ENCODE assay signal across 8 mouse cellular contexts in genomic region chr19:55743557-55744441, GRCm38 (mm10). TPM values are rescaled to one million over a fixed set of nuclear protein-coding genes. Genes with fewer than 3 reads are reported as not detected.
DNase-seq lines count a peak whose midpoint lies in the region; ATAC-seq lines count a peak whose summit lies in the region.

No protein-coding gene starts in this region.

- peak; percentile 12 to 22 for DNase-seq in left cerebral cortex, adult 18-20 months (ENCODE audit: low spot score in 2 of 2)
- no peak for DNase-seq in left cerebral cortex, adult 8-10 months (ENCODE audit: low spot score in 2 of 2)
- DNase-seq in kidney, postnatal 10 days, result peak; percentile 84
- DNase-seq in ovary, postnatal 10 days (ENCODE audit: low spot score), result peak; percentile 46
- peak; percentile 66 for DNase-seq in urinary bladder, adult 2 months (ENCODE audit: low spot score)

- WGBS in embryonic facial prominence, embryonic 13.5 days, result under 1% methylated on average over 47 of the region's 47 CpGs
- WGBS in heart, embryonic 14.5 days, result 1% methylated on average over 47 of the region's 47 CpGs
- WGBS in lung, embryonic 15.5 days, result under 1% methylated on average over 47 of the region's 47 CpGs

- H3K9ac ChIP-seq in embryonic facial prominence, embryonic 13.5 days, result peak overlapping the region; percentile 99
- H3K9ac ChIP-seq in heart, embryonic 14.5 days (ENCODE audit: low read length), result peak overlapping the region; percentile 93
- H3K9ac ChIP-seq in lung, embryonic 15.5 days, result peak overlapping the region; percentile 87

- H3K4me1 ChIP-seq in embryonic facial prominence, embryonic 13.5 days, result peaks cover 56% of the 10 kb centered on the region
- peaks cover 22 to 48% of the 10 kb centered on the region in 2 experiments for H3K4me1 ChIP-seq in heart, embryonic 14.5 days (ENCODE audit: control insufficient read depth in 2 of 2, insufficient read depth in 2 of 2, low read length in 2 of 2)
- peaks cover 52% of the 10 kb centered on the region for H3K4me1 ChIP-seq in lung, embryonic 15.5 days

- H3K27me3 ChIP-seq in embryonic facial prominence, embryonic 13.5 days, result no peaks in the 10 kb centered on the region
- no peaks in the 10 kb centered on the region for H3K27me3 ChIP-seq in heart, embryonic 14.5 days (ENCODE audit: control insufficient read depth, insufficient read depth, low read length)
- H3K27me3 ChIP-seq in lung, embryonic 15.5 days, result no peaks in the 10 kb centered on the region

- no peaks in the 10 kb centered on the region for H3K9me3 ChIP-seq in embryonic facial prominence, embryonic 13.5 days
- H3K9me3 ChIP-seq in heart, embryonic 14.5 days (ENCODE audit: control insufficient read depth, low read length), result no peaks in the 10 kb centered on the region
- no peaks in the 10 kb centered on the region for H3K9me3 ChIP-seq in lung, embryonic 15.5 days

- no peak for ATAC-seq in embryonic facial prominence, embryonic 13.5 days (ENCODE audit: insufficient number of reproducible peaks, insufficient read depth, low FRiP score, low TSS enrichment, low read depth)
- peak; percentile 29; the same call in 1 of the 2 replicates for ATAC-seq in heart, embryonic 14.5 days (ENCODE audit: insufficient number of reproducible peaks, insufficient read depth, low FRiP score, low read depth)
- peak; percentile 40 for ATAC-seq in lung, embryonic 15.5 days (ENCODE audit: borderline replicate concordance, extremely low read depth, low FRiP score, low TSS enrichment)

- H3K27ac ChIP-seq in embryonic facial prominence, embryonic 13.5 days, result peak overlapping the region; percentile 100
- peak overlapping the region; percentile 88 to 99 for H3K27ac ChIP-seq in heart, embryonic 14.5 days (replicated peaks in 1 of 2; ENCODE audit: control insufficient read depth in 1 of 2, insufficient read depth in 1 of 2, low read depth in 2 of 2, low read length in 2 of 2)
- peak overlapping the region; percentile 97 for H3K27ac ChIP-seq in lung, embryonic 15.5 days

- H3K4me3 ChIP-seq in embryonic facial prominence, embryonic 13.5 days, result peak overlapping the region; percentile 86
- H3K4me3 ChIP-seq in heart, embryonic 14.5 days (ENCODE audit: control insufficient read depth in 1 of 2, insufficient read depth in 1 of 2, low read depth in 1 of 2, low read length in 2 of 2), result peak overlapping the region; percentile 65 to 81
- H3K4me3 ChIP-seq in lung, embryonic 15.5 days, result peak overlapping the region; percentile 75

- no peaks in the 10 kb centered on the region for H3K36me3 ChIP-seq in embryonic facial prominence, embryonic 13.5 days
- H3K36me3 ChIP-seq in heart, embryonic 14.5 days (ENCODE audit: control insufficient read depth, insufficient read depth, low read length), result 0 out of 2 replicates have a peak, but pooled peaks cover 3% of the 10 kb centered on the region
- no peaks in the 10 kb centered on the region for H3K36me3 ChIP-seq in lung, embryonic 15.5 days

- H3K4me2 ChIP-seq in embryonic facial prominence, embryonic 13.5 days, result peak overlapping the region; percentile 91
- peak overlapping the region; percentile 99 for H3K4me2 ChIP-seq in heart, embryonic 14.5 days (ENCODE audit: low read length)
- peak overlapping the region; percentile 93 for H3K4me2 ChIP-seq in lung, embryonic 15.5 days

RNA-seq across cellular contexts. Expression of gene Tcf7l2, which starts 2.2 kb away (rescaled TPM):
- total RNA-seq in left cerebral cortex, adult 18-20 months (2021), result 1 to 10 TPM; 7.4 to 8.9 TPM
- 10 to 100 TPM in 3 of 4 experiments, 1 to 10 TPM in 1; 9.6 to 12.4 (median 11.5) TPM for total RNA-seq in left cerebral cortex, adult 8-10 months (2022)
- polyA plus RNA-seq in embryonic facial prominence, embryonic 13.5 days (2015; fragmentation: Nextera tagmentation; extraction: Ambion mirVana), result 142 and 157 TPM in 2 replicates
- 56.7 and 58.0 TPM in 2 replicates for polyA plus RNA-seq in heart, embryonic 14.5 days (2014; fragmentation: Nextera tagmentation; extraction: Ambion mirVana)
- polyA plus RNA-seq in lung, embryonic 15.5 days (2015; fragmentation: Nextera tagmentation; extraction: Ambion mirVana), result 42.5 and 45.6 TPM in 2 replicates
- 15.7 and 23.2 TPM in 2 replicates for polyA plus RNA-seq in urinary bladder, adult 2 months (2012; rRNA removed)

Comparison
In these comparisons a context has a peak if more than half of its experiments do, and no peak if none do; other contexts are left out.
1. DNase-seq: peak in left cerebral cortex, adult 18-20 months (2 of 2), kidney, postnatal 10 days (single experiment), ovary, postnatal 10 days (single experiment) and urinary bladder, adult 2 months (single experiment); none in left cerebral cortex, adult 8-10 months (0 of 2).
2. Peak in every context shown above with its lines, with median percentiles within 50 percentile points of each other: H3K27ac ChIP-seq, H3K4me2 ChIP-seq, H3K4me3 ChIP-seq and H3K9ac ChIP-seq.